Mouse (Mus musculus): Measurements from ENCODE around the gene Zfp969. TPM values are rescaled to one million over a fixed set of nuclear protein-coding genes. Genes with fewer than 3 reads are reported as not detected.
"Not testable (repeated sequence)": the region's sequence is repeated elsewhere in the genome, so short reads cannot be mapped to it uniquely, and the experiment has no call there.

Zfp969 gene
- polyA plus RNA-seq (2012; rRNA removed): not detected in 2 replicates

DNA sequence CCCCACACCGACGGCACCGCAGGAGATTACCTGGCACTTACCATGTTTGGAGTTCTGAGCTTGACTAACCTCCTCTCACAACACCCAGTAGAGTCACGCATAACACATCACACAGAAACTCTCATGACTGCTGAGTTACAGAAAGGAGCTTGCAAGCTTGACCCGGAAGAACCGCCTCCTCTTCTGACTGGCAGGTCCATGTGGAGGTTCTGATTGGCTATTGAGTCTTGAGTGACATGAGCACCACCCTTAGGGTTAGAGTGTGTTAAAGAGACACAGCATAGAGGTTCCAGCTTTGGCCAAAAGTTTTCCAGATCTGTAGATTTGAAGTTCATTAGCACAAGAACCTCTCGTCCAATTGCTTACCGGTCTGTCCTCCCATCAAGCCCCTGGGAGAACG lies at the start of gene Zfp969:
Gene Zfp969 (minus strand): TSS at position 101 of the 400 bp plus-strand sequence.
- not testable (repeated sequence) for H3K4me1 ChIP-seq (ENCODE audit: control insufficient read depth, insufficient read depth, insufficient read length); H3K27ac ChIP-seq (ENCODE audit: insufficient read depth, low read length); H3K27me3 ChIP-seq (ENCODE audit: control insufficient read depth, insufficient read depth, low read length); H3K36me3 ChIP-seq (ENCODE audit: control insufficient read depth, insufficient read depth, low read length); DNase-seq (ENCODE audit: low read depth in 1 of 2, low spot score in 2 of 2); H3K4me3 ChIP-seq (ENCODE audit: extremely low read depth, insufficient read depth, insufficient read length)
- no CpG with 5 or more reads among the region's 9 CpGs for whole genome bisulfite sequencing

DNA sequence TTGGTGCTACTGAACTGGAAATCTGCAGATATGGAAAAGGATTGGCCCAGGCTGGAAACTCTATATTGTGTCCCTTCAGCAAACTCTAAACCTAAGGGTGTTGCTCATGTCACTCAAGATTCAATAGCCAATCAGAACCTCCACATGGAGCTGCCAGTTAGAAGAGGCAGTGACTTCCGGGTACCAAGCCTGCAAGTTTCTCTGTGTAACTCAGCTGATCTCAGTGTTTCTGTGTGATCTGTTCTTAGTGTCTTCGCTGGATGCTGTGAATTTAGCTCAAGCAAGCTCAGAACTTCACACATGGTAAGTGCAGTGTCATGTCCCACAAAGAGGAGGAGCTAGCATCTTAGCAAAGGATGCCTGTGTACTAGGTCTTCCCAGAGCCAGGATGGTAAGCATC lies 37.8 kb upstream of the Zfp969 start, which contains the start of gene Gm2007:
Gene Gm2007 (plus strand): TSS at position 301 of the 400 bp plus-strand sequence.
- not testable (repeated sequence) for H3K27ac ChIP-seq (ENCODE audit: insufficient read depth, low read length); H3K4me3 ChIP-seq (ENCODE audit: extremely low read depth, insufficient read depth, insufficient read length); DNase-seq (ENCODE audit: low read depth in 1 of 2, low spot score in 2 of 2); H3K36me3 ChIP-seq (ENCODE audit: control insufficient read depth, insufficient read depth, low read length); H3K27me3 ChIP-seq (ENCODE audit: control insufficient read depth, insufficient read depth, low read length); H3K4me1 ChIP-seq (ENCODE audit: control insufficient read depth, insufficient read depth, insufficient read length)
- no CpG with 5 or more reads among the region's 2 CpGs for WGBS

DNA sequence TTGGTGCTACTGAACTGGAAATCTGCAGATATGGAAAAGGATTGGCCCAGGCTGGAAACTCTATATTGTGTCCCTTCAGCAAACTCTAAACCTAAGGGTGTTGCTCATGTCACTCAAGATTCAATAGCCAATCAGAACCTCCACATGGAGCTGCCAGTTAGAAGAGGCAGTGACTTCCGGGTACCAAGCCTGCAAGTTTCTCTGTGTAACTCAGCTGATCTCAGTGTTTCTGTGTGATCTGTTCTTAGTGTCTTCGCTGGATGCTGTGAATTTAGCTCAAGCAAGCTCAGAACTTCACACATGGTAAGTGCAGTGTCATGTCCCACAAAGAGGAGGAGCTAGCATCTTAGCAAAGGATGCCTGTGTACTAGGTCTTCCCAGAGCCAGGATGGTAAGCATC lies 59.8 kb downstream of the Zfp969 start, which contains the start of gene Gm11007:
Gene Gm11007 (plus strand): TSS at position 301 of the 400 bp plus-strand sequence.
- not testable (repeated sequence) for DNase-seq (ENCODE audit: low read depth in 1 of 2, low spot score in 2 of 2); H3K27ac ChIP-seq (ENCODE audit: insufficient read depth, low read length); H3K4me3 ChIP-seq (ENCODE audit: extremely low read depth, insufficient read depth, insufficient read length); H3K4me1 ChIP-seq (ENCODE audit: control insufficient read depth, insufficient read depth, insufficient read length); H3K36me3 ChIP-seq (ENCODE audit: control insufficient read depth, insufficient read depth, low read length); H3K27me3 ChIP-seq (ENCODE audit: control insufficient read depth, insufficient read depth, low read length)
- WGBS: no CpG with 5 or more reads among the region's 2 CpGs

Other genes with a start within 250 kb of the Zfp969 start
- 0.12 and 0.19 TPM in 2 replicates for gene Zfp965, start 233.7 kb downstream of the Zfp969 start, polyA plus RNA-seq (2012; rRNA removed)
- not detected in 2 replicates for gene Gm11007, start 59.7 kb downstream of the Zfp969 start, polyA plus RNA-seq (2012; rRNA removed)
- not detected in 2 replicates for gene Gm2007, start 37.9 kb upstream of the Zfp969 start, polyA plus RNA-seq (2012; rRNA removed)
- gene Gm14288, start 97.4 kb upstream of the Zfp969 start, polyA plus RNA-seq (2012; rRNA removed): 0.19 and 0.95 TPM in 2 replicates
- gene Gm6710, start 165.6 kb upstream of the Zfp969 start, polyA plus RNA-seq (2012; rRNA removed): 0.41 TPM in 1 of 2 replicates, not detected in the other
- 0.08 and 0.27 TPM in 2 replicates for gene Zfp966, start 227.5 kb upstream of the Zfp969 start, polyA plus RNA-seq (2012; rRNA removed)

All from spleen, adult 2 months (tissue).